Mouse (Mus musculus) CD4-positive helper T cell, adult 2 months (primary cell): ENCODE results near the gene Nae1.
A peak's percentile ranks its signal among the peaks of the same experiment; 100 is the strongest.
"Not testable (repeated sequence)": the region's sequence is repeated elsewhere in the genome, so short reads cannot be mapped to it uniquely, and the experiment has no call there.

Experiments
- DNase-seq: peaks from one replicate; pipeline ENCODE4 v3.0.0-alpha.2; 2012; ENCODE audit warnings: low read depth, missing footprints, low spot score

The Nae1 gene

GRCm38 (mm10) chr8:104533971-104534778 lies at the start of gene Nae1, which contains the start of gene Car7:
TSS of gene Nae1 (minus strand) at chr8:104534637.
TSS of gene Car7 (plus strand) at chr8:104534689.
- peak; percentile 96 for DNase-seq

- not testable (repeated sequence) for DNase-seq
Observed at GRCm38 (mm10) chr8:104577606-104578005, 43.2 kb upstream of the Nae1 start.

GRCm38 (mm10) chr8:104576820-104577219 lies 42.4 kb upstream of the Nae1 start:
- DNase-seq = no peak

GRCm38 (mm10) chr8:104570436-104571343 lies 36.3 kb upstream of the Nae1 start:
- DNase-seq = peak; percentile 87

- DNase-seq = no peak
Observed at GRCm38 (mm10) chr8:104569559-104569958, 35.1 kb upstream of the Nae1 start.

- no peak for DNase-seq
Observed at GRCm38 (mm10) chr8:104565457-104565798, 31.0 kb upstream of the Nae1 start.

DNA sequence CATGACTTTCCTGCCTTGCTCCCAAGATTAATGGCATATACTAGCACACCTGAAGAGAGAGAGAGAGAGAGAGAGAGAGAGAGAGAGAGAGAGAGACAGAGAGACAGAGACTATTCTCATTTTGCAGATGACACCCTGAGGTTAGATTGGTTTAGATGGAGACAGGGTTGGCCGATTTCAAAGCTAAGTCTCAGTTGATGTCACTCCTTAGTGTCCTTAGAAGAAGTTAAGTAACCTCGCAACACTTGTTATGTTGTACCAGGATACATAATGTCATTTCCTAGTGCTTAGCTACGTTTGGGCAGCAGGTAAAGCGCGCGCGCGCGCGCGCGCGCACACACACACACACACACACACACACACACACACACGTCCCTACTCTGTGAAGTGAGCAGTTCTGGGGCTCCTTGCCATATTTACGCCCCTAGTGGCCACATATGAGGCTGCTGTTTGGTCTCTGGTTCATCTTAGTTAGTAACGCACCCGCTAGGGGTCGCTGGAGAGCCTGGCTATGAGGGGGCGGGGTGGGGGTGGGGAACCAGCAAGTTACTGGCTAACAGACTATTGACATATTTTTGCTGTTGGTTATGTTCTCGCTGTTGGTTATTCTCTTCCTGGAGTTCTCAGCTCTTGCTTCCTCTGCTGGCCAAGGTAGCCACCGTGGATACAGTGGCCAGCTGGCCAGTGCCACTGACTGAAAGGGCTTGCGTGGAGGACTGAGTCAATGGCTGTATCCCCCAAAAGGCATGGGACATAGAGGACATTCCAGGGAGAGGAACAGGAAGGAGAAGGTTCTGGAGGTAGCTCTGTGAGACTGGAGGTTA lies 30.4 kb upstream of the Nae1 start:
- peak; percentile 93 for DNase-seq

DNA sequence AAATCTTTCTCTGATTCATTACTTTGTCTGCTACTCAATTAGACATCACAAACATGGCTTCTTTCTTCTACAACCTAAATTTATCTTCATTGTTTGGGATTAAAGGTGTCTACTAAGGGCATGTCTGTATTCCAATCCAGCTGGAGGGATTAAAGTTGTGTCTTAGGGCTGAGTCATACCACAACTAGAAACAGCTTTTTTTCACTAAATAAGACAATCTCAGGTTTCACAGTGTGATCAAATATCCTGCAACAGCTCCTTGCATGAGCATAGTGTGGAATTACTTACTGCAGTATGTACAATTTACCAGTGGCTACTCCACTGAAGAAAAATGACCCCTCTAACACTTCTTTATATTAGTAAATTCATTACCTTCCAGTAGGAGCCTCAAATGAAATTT lies 26.3 kb upstream of the Nae1 start:
- no peak for DNase-seq

- DNase-seq = no peak
Observed at GRCm38 (mm10) chr8:104557226-104557625, 22.8 kb upstream of the Nae1 start.

DNA sequence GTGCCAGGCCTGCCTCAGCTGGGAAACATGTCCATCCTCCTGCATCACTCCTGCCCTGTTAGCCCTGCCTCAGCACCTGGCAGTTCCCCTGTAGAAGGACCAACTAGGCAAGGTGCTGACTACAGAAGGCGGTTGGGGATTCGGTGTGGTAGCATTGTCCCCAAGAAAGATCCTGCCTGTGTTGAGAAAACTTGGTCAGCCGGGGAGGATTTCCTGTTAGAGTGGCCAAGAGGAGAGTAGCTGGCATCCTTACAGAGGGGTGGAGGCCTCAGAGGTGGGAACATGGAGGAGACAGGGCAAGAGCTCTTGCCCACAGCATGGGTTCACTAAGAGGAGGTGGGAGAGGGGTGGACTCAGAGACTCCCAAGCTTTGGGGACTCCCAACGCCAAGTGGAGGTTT lies 20.8 kb upstream of the Nae1 start:
- no peak for DNase-seq

DNA sequence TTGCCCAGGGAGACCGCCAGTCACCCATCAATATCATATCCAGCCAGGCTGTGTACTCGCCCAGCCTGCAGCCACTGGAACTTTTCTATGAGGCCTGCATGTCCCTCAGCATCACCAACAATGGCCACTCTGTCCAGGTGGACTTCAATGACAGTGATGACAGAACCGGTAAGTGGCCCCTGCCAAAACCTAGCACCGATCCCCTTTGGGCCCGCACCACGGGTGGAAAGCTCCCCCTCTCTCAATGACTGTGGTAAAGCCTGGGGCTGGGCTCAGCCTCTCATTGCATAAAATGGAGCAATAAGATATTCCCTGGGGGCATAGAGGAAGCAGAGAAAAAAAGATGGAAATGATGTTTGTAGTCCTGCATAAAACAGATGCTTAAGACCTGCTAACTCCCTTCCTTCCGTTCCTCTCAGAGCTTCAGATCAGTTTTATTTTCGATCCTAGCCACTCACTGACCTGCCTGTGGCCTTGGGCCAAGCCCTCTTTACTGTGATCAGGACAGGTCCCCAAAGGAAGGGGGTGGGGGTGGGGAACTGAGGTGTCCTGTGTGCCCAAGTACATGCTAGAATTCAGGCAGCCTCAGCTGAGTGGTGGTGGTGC lies 9.1 kb upstream of the Nae1 start:
- no peak for DNase-seq

GRCm38 (mm10) chr8:104542160-104542559 lies 7.7 kb upstream of the Nae1 start:
- no peak for DNase-seq

- DNase-seq = no peak
Observed at GRCm38 (mm10) chr8:104541515-104541880, 7.1 kb upstream of the Nae1 start.

- DNase-seq = peak; percentile 16
Observed at GRCm38 (mm10) chr8:104540710-104541514, 6.5 kb upstream of the Nae1 start.

DNA sequence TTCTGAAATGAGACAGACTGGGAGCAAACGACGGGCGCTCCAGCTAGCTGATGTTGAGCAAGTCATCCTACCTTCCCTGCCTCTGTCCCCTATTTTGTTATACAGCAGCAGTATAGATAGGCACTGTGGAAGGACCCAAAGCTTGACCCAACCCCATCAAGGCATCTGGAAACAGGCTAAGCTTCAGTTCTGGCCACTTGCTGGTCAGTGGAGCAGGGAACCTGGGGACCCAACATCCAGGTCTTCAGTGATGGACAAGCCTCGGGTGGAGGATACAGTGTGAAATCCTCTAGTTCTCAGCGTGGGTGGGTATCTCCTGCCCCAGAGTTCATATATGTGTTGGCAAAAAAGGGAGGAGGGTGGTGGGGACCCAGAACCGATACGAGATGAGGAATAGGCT lies 5.8 kb upstream of the Nae1 start:
- no peak for DNase-seq

DNA sequence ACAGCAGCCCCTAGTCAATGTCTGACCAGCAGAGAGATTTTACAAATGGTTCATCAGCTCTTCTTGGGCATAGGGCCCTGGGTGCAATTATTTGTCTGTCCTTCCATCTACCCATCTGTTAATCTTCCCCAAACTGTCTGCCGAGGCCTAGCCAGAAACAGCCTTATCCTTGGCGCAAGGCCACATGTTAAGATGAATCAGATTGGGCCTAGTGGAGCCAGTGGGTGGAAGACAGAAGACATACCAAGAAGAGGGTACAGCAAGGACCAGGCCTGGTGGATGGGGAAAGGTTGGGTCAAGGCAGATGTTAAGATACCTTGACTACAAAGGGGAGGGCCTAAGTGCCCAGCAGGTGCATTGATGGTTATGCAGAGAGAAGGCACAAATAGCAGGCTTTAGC lies 5.1 kb upstream of the Nae1 start:
- DNase-seq = no peak

DNA sequence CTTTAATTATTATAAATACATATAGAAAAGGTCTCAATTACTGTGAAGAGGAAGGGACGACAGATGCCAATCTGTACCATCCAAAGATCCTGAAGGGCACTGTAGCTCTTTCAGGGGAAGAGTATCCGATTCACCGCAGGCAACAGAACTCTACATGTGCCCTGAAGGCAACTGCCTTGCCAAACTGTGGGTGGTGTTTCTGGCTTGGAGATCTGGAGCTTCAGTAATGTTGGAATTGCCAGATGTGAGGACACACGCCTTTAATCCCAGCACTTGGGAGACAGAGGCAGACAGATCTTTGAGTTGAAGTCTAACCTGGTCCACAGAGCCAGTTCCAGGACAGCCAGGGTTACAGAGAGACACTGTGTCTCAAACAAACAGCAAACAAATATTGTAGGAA lies 4.5 kb upstream of the Nae1 start:
- DNase-seq = no peak

- DNase-seq = no peak
Observed at GRCm38 (mm10) chr8:104536028-104536427, 1.6 kb upstream of the Nae1 start.

DNA sequence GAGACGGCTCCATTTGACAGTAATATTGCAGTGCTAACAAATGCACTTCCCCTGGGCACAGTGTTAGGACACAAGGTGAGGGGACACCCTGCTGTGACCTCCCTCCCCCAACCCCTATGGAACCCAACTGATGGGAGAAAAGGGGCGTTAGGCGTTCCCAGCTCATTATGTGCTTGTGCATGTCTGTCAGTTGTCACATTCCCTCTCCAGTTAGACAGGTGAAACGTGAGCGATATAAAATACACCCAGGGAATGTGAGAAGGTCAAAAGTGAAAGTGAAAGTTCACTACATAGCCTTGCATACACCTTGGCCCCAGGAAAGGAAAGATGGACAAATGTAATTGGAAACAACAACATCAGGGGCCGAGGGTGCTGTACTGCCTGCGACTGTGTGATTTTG lies 941 bp upstream of the Nae1 start:
- DNase-seq = peak; percentile 40

DNA sequence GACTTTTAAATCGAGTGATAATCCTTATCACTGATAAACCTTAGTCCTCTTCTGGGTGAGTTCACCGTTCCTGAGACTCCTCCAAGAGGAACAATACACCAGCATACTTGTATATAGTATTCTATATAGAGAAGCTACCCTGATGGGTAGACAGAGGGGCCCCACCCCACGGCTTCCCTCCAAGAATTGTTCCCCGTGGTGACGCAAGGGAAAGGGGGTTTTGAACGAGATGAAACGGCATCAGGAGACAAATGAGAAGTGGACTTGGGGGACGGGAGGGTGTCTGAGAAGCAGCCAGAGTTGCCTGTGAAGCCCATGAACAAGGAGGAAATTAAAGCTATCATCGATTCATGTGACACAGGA lies 323 bp upstream of the Nae1 start:
- DNase-seq = peak; percentile 79

DNA sequence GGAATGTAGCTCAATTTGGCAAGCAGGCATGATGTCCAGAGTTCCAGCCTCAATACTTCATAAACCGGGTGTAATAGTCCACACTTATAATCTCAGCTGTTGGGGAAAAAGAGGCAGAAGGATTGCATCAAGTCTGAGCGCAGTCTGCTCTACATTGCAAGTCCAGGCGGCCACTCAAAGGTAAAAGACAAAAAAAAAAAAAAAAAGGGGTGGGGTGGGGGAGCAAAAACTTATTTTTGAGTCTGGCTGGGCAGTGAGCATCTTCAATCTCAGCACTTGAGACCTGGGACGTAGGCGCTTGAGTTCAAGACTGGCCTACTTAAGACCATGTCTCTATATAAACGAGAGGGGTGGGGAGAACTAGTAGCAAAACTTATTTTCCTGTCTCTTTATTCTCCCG lies 886 bp downstream of the Nae1 start:
- DNase-seq = no peak
